Mouse (Mus musculus) c-Kit-positive CD71-negative TER-119-negative erythroid progenitor cells, embryonic 14.5 days (primary cell): Measurements from ENCODE around the gene Spata31d1b.

Experiments
- DNase-seq: peaks from one replicate; pipeline ENCODE4 v3.0.0-alpha.2; 2013; ENCODE audit warnings: low read depth

Spata31d1b gene

GRCm38 (mm10) chr13:59750310-59750709 lies 38.2 kb downstream of the Spata31d1b start:
- DNase-seq, result no peak

- DNase-seq, result no peak
These were observed 44.8 kb downstream of the Spata31d1b start for GRCm38 (mm10) chr13:59756906-59757305.

GRCm38 (mm10) chr13:59762791-59763190 lies 50.7 kb downstream of the Spata31d1b start:
- DNase-seq, result no peak

GRCm38 (mm10) chr13:59766786-59767515 lies 54.9 kb downstream of the Spata31d1b start:
- no peak for DNase-seq

- DNase-seq, result no peak
These were observed 56.4 kb downstream of the Spata31d1b start for GRCm38 (mm10) chr13:59768531-59768930.
